Mouse (Mus musculus): ENCODE data around the gene Pdzd4.
A peak's percentile ranks its signal among the peaks of the same experiment; 100 is the strongest.

Gene Pdzd4

DNA sequence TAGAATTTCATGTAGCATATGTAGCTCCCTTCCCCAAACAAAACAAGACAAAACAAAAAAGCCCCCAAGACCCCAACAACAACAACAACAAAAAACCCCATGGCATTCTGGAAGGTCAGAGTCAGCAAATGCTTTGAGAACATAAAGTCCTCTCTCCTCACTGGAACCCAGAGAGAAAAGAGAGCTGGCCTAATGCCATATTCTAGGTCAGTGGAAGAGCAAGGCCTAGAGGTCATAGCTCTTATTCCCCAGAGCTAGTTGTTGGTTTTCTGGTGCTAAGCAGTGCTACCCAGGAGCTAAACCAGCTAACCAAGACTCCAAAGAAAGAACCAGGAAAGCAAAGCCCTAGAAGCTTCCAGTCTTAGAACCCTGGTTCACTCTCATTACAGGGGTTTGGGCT lies 39.1 kb downstream of the Pdzd4 start:
- DNase-seq: no peak

DNA sequence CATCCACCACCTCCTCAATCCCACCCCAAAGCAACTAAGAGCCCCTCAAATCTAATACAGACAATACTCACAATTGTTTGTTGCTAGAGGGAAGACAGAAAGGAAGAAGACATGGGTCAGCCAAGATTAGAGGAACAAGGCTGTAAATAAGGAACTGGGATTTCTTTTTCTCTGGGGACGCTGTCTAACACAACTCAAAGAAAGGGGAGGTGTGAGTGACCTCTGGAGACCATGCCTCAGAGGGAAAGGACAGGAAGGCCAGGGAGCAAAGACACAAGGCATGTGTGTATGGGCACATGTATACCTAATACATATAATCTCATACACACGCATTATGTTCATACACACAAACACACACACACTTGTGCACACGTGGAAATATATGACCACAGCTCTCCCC lies 42.5 kb downstream of the Pdzd4 start:
- DNase-seq: no peak

DNA sequence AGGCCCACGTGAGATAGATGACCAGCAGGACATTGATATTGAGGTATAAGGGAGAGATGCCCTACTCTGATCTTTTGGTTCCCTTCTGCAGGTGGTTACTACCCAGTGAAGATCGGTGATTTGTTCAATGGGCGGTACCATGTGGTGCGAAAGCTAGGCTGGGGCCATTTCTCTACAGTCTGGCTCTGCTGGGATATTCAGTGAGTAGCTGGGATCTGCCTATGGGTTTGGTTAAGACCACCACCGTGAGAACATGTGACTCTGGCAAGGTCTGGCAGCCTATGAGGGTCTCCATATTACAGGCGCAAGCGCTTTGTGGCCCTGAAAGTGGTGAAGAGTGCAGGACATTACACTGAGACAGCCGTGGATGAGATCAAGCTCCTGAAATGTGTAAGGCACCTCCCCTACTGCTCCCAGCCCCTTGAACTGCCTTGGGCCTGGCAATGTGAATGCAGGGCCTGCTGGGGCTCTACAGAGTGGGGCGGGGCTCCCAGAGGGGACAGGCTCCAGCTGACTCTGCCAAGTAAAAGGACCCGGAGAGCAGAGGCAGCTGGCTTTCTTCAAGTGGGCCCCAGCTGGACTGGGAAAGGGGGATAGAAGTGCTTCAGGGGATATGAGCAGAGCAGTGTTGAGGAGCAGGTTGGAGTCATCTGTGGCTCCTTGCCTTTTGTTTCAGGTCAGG lies 49.8 kb downstream of the Pdzd4 start:
- DNase-seq: no peak

DNA sequence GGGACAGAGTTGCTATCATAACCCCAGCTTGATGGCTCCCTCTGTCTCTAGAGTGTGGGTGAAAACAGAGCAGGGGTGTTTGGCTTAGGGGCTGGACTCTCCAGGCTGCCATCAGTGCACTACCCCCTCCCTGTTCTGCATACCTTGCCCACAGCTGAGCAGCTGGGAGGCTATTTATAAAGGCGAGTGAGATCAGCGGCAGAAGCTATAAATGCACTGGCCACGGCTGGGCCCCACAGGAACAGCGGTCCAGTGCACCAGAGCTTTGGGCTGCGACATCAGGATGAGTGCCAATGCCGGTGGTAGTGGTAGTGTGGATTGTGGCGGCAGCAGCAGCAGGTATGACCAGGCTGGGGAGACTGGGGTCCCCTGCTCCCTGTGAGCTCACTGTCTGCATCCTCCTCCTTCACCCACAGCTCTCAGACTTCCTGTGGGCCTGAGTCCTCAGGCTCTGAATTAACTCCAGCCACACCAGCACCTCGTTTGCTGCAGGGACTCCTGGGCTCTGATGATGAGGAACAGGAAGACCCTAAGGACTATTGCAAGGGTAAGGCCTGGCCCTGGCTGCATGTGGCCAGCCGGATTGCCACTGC lies 50.5 kb downstream of the Pdzd4 start, which contains the start of gene Srpk3:
Gene Srpk3, plus strand, starts transcription at position 238 of the 593 bp plus-strand sequence.
- DNase-seq: no peak

DNA sequence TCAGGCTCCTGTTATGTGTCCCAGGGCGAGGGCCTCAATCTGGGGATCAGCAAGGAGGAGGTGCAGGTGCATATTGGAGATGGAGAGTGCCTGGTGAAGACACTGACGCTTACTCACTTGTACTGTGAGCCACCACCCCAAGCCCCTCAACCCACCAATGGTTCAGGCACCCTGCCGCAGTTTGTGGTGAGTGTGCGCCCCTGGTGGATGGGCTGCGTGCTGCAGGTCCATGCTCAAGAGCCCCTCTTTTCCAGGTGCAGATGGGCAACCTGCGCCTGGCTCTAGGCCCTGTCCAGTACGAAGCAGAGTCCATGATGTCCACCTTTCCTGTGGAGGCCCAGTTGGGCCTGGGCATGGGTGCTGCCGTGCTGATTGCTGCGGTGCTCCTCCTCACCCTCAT lies 57.5 kb downstream of the Pdzd4 start:
- DNase-seq: no peak

DNA sequence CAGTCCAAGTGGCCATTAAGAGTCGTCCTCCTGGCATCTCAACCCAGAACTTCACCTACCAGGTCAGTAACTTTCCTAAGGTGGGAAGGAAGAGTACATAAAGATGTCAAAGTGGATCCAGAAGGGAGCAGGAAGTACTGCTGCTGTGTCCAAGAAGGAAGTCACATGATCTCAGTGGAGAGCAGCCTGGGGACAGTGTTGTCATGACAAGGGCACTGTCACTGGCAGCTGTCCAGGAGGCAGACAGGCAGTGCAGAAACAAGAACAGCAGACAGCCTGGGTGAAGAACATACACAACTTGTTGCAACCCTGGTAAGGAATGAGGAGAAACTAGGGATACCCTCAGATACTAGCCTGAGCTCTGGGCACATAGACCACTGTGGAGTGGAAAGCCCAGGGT lies 59.5 kb downstream of the Pdzd4 start:
- no peak for DNase-seq

DNA sequence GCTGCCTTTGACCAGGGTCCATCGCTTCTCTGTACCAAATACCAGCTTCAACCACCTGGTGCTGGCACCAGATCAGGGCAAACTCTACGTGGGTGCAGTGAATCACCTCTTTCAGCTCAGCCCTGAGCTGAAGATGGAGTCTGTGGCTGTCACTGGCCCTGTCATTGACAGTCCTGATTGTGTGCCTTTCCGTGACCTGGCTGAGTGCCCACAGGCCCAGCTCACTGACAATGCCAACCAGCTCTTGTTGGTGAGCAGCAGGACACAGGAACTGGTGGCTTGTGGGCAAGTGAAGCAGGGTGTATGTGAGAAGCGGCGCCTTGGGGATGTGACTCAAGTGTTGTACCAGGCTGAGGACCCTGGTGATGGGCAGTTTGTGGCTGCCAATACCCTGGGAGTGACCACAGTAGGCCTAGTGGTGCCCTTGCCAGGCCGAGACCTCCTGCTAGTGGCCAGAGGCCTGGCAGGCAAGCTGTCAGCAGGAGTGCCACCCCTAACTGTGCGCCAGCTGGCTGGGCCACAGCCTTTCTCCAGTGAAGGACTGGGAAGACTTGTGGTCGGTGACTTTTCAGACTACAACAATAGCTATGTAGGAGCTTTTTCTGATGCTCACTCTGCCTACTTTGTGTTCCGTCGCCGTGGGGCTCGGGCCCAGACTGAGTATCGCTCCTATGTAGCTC lies 66.0 kb downstream of the Pdzd4 start:
- DNase-seq: peak; percentile 13

DNA sequence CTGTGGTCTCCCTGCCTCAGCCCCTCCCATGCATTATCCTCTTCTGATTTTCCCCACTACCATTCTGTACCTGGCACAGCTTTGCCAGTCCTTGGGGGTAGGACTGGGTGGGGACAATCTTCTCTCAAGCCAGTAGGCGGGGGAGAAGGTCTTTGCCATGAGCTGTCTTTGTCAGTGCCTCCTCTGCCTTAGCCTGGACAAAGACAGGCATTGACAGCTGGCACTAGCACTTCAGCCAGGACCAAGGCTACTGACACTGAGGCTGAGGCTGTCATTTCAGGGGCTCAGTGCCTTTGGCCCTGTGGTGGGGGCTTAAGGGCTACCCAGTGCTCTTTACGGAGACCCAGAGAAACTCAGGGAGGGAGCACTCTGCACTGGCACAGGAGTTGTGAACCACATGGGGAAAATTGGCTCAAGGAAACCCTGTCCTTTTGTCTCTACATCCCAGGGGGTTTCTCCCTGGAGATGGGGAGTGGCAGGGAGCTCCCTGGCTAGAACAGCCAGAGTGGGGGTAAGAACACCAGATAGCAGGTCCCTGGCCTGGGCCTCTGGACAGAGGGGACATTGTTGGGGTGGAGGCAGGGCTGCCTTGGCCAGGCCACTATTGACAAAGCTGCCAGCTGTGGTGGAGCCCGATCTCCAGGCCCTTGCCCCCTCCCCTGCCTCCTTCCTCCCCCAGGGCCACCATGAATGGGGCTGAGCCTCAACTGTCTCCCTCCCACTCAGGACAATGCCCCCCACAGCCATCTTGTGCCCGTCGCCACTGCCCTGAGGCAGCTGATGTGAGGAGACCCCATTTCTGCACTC lies 68.2 kb downstream of the Pdzd4 start, which contains the start of gene Plxnb3:
Gene Plxnb3, plus strand, starts transcription at position 757 of the 807 bp plus-strand sequence.
- DNase-seq: no peak

DNA sequence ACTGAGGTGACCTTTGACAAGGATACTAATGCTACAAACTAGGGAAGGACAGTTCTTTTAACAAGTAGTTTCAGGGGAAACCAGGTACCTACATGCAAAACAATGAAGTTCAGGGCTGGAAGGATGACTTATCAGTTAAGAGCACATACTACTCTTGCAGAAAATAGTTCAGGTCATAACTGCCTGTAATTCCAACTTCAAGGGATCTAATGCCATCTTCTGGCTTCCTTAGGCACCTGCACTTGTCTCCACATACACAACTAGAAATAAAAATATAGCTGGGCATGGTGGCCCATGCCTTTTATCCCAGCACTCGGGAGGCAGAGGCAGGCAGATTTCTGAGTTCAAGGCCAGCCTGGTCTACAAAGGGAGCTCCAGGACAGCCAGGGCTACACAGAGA lies 75.8 kb downstream of the Pdzd4 start:
- DNase-seq: no peak

DNA sequence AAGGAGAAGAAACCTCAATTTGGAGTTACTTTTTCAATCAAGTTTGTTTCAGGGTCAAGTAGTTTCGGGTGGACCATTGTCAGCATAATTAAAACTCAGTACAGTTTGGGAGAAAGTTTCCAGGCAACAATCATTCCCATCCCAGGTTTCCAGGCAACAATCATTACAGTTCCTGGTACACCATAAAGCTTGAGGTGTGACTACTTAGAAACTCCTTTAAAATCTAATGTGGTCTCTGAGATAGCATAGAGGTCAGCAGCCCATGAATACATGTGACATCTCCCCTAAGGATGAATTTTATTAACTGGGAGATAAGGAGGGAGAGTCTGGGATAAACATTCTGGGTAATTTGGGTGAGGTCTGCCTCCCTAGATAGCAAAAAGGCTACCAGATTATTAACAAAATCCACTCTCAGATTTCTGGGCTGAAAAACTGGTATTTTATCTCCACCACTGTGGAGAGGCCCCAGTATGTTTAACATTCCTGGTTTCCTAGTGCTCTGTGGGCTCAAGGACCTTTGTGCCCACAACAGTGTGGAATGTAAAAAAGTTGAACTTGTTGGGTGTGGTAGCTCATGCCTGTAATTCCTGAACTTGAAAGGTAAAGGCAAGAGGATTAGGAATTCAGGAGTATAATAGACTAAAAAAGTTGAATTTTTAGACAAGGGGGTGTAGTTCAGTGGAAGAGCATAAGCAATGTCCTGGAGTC lies 79.8 kb downstream of the Pdzd4 start:
- no peak for DNase-seq
